Mouse (Mus musculus) kidney, postnatal 14 days (tissue): ENCODE results near the gene Fcer2a.
A peak's percentile ranks its signal among the peaks of the same experiment; 100 is the strongest.

Experiments used
- DNase-seq: peaks from one replicate; pipeline ENCODE4 v3.0.0; 2022; ENCODE audit warnings: mixed read lengths

Fcer2a gene

GRCm38 (mm10) chr8:3694121-3694520 lies at the start of gene Fcer2a:
Fcer2a (minus strand) TSS chr8:3694175.
- DNase-seq, result no peak

- no peak for DNase-seq
Observed at GRCm38 (mm10) chr8:3736947-3737346, 43.0 kb upstream of the Fcer2a start.

GRCm38 (mm10) chr8:3735599-3735998 lies 41.6 kb upstream of the Fcer2a start:
- no peak for DNase-seq

GRCm38 (mm10) chr8:3734084-3734483 lies 40.1 kb upstream of the Fcer2a start:
- DNase-seq, result no peak

GRCm38 (mm10) chr8:3721041-3721440 lies 27.1 kb upstream of the Fcer2a start:
- no peak for DNase-seq

- DNase-seq, result no peak
Observed at GRCm38 (mm10) chr8:3720551-3720950, 26.6 kb upstream of the Fcer2a start, which contains the start of gene Clec4g. Clec4g (minus strand) TSS chr8:3720651.

- DNase-seq, result peak; percentile 68
Observed at GRCm38 (mm10) chr8:3718559-3718958, 24.6 kb upstream of the Fcer2a start.

- DNase-seq, result no peak
Observed at GRCm38 (mm10) chr8:3717321-3717954, 23.5 kb upstream of the Fcer2a start.

- DNase-seq, result no peak
Observed at GRCm38 (mm10) chr8:3711646-3712045, 17.7 kb upstream of the Fcer2a start.

GRCm38 (mm10) chr8:3710312-3710711 lies 16.3 kb upstream of the Fcer2a start:
- DNase-seq, result no peak

GRCm38 (mm10) chr8:3707611-3708010 lies 13.6 kb upstream of the Fcer2a start:
- no peak for DNase-seq

GRCm38 (mm10) chr8:3705711-3706110 lies 11.7 kb upstream of the Fcer2a start:
- DNase-seq, result no peak

- DNase-seq, result no peak
Observed at GRCm38 (mm10) chr8:3701491-3701890, 7.5 kb upstream of the Fcer2a start.

GRCm38 (mm10) chr8:3690774-3691173 lies 3.2 kb downstream of the Fcer2a start:
- no peak for DNase-seq

- DNase-seq, result no peak
Observed at GRCm38 (mm10) chr8:3687537-3687936, 6.4 kb downstream of the Fcer2a start.

GRCm38 (mm10) chr8:3685422-3685821 lies 8.6 kb downstream of the Fcer2a start:
- no peak for DNase-seq

GRCm38 (mm10) chr8:3684530-3684929 lies 9.4 kb downstream of the Fcer2a start:
- no peak for DNase-seq

GRCm38 (mm10) chr8:3683408-3684176 lies 10.4 kb downstream of the Fcer2a start:
- DNase-seq, result no peak

- DNase-seq, result no peak
Observed at GRCm38 (mm10) chr8:3682435-3682834, 11.5 kb downstream of the Fcer2a start.

GRCm38 (mm10) chr8:3679656-3680055 lies 14.3 kb downstream of the Fcer2a start:
- no peak for DNase-seq

GRCm38 (mm10) chr8:3679236-3679635 lies 14.7 kb downstream of the Fcer2a start:
- no peak for DNase-seq

- no peak for DNase-seq
Observed at GRCm38 (mm10) chr8:3678831-3679230, 15.1 kb downstream of the Fcer2a start.

GRCm38 (mm10) chr8:3676993-3677579 lies 16.9 kb downstream of the Fcer2a start:
- peak; percentile 30 for DNase-seq
